Mouse (Mus musculus) MEL (cell line): ENCODE measurements around the gene Eogt.

Experiments used
- CTCF ChIP-seq, 3 experiments: IDR thresholded peaks in 2 of 3; conservative IDR thresholded peaks in 1 of 3; 2 replicates each; pipeline ENCODE4 v1.5.1; 2011 to 2012; ENCODE audit warnings: low read length in 3 of 3, low read depth in 2 of 3, mild to moderate bottlenecking in 2 of 3, improper control_type of control experiment in 1 of 3, inconsistent platforms in 1 of 3, mixed read lengths in 1 of 3, moderate library complexity in 1 of 3; ENCODE audit not compliant: control insufficient read depth in 1 of 3, insufficient read depth in 1 of 3, poor library complexity in 1 of 3, severe bottlenecking in 1 of 3
- EP300 ChIP-seq, 2 experiments: IDR thresholded peaks; 2 replicates each; pipeline ENCODE4 v1.6.1; 2011; ENCODE audit warnings: improper control_type of control experiment in 2 of 2, low read length in 2 of 2, low read depth in 1 of 2, mild to moderate bottlenecking in 1 of 2
- MXI1 ChIP-seq: IDR thresholded peaks from 2 replicates; pipeline ENCODE4 v1.6.1; 2011; ENCODE audit warnings: mild to moderate bottlenecking, low read depth, low read length, improper control_type of control experiment
- USF1 ChIP-seq: IDR thresholded peaks from 2 replicates; pipeline ENCODE4 v1.6.1; 2014; ENCODE audit warnings: low read depth, mild to moderate bottlenecking, inconsistent platforms, low read length, improper control_type of control experiment, moderate library complexity

- TF ChIP-seq USF1 (no peak), CTCF (IDR thresholded peaks at IDR 0.05 in 2 of 3, conservative IDR thresholded peaks at IDR 0.05 in 1 of 3; ENCODE audit: control insufficient read depth in 1 of 3, insufficient read depth in 1 of 3, low read depth in 2 of 3, low read length in 3 of 3, poor library complexity in 1 of 3, severe bottlenecking in 1 of 3) (0 out of 6 replicates have a peak, but pooled peaks of 1 of the 3 experiments have one; percentile 1), MXI1 (peak; percentile 50; the same call in 1 of the 2 replicates), EP300 (IDR thresholded peaks at IDR 0.05; ENCODE audit: low read depth in 1 of 2, low read length in 2 of 2) (no peak)
Observed at GRCm38 (mm10) chr6:97178491-97179366, 29.7 kb upstream of the Eogt start, which contains the start of gene Tmf1.
